17 mouse cellular contexts compared by ENCODE assay signal in the genomic region with DNA sequence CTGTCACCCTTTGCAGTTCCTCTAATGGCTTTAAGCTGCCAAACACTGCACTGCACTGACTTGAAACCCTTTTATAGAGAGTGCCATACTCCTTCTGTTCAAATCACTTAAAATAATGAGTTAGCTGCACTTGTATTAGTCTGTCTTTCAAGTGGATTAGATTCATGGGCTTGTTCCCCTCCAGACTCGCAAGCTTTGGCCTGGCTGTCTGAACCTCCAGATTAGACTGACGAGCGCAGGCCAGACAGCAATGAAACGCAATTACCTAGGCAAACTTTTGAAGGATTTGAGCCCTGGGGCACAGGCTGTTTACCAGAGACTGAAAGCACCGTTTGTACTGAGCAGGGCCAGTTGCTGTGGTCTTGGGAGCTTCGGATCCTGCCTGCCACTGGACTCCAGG.
A peak's percentile ranks its signal among the peaks of the same experiment; 100 is the strongest.
DNase-seq lines count a peak whose midpoint lies in the region; ATAC-seq lines count a peak whose summit lies in the region.
"Had no signal": no experiment of that assay in that cellular context is flagged by ENCODE, and none has a peak within 500 bp of the region (broad histone marks: within the 10 kb centered on the region; RNA-seq: fewer than 3 reads in every experiment).

No protein-coding gene starts in this region.

- no peaks in the 10 kb centered on the region for H3K9me3 ChIP-seq in forebrain, embryonic 10.5 days
- no peaks in the 10 kb centered on the region for H3K9me3 ChIP-seq in forebrain, embryonic 11.5 days (ENCODE audit: control insufficient read depth, low read length)
- H3K9me3 ChIP-seq in embryonic facial prominence, embryonic 15.5 days (replicated peaks): no peaks in the 10 kb centered on the region
- H3K9me3 ChIP-seq in limb, embryonic 10.5 days (replicated peaks): no peaks in the 10 kb centered on the region
- H3K9me3 ChIP-seq: intestine, embryonic 15.5 days had no signal

- H3K36me3 ChIP-seq in forebrain, embryonic 10.5 days (replicated peaks): no peaks in the 10 kb centered on the region
- H3K36me3 ChIP-seq in forebrain, embryonic 11.5 days (ENCODE audit: control insufficient read depth, insufficient read depth, low read length): no peaks in the 10 kb centered on the region
- H3K36me3 ChIP-seq in embryonic facial prominence, embryonic 15.5 days: no peaks in the 10 kb centered on the region
- H3K36me3 ChIP-seq in limb, embryonic 10.5 days: no peaks in the 10 kb centered on the region
- H3K36me3 ChIP-seq: intestine, embryonic 15.5 days had no signal

- H3K27me3 ChIP-seq in forebrain, embryonic 10.5 days (ENCODE audit: poor library complexity, severe bottlenecking): peaks cover 85% of the 10 kb centered on the region
- H3K27me3 ChIP-seq in forebrain, embryonic 11.5 days (ENCODE audit: control insufficient read depth, insufficient read depth, low read length): no peaks in the 10 kb centered on the region; the same call in 1 of the 2 replicates
- H3K27me3 ChIP-seq in embryonic facial prominence, embryonic 15.5 days: no peaks in the 10 kb centered on the region
- H3K27me3 ChIP-seq in limb, embryonic 10.5 days (ENCODE audit: low read depth, poor library complexity, severe bottlenecking): 0 out of 2 replicates have a peak, but pooled peaks cover 17% of the 10 kb centered on the region
- H3K27me3 ChIP-seq: intestine, embryonic 15.5 days had no signal

- H3K4me2 ChIP-seq in forebrain, embryonic 11.5 days (ENCODE audit: low read depth, low read length, severe bottlenecking): no peak overlapping the region
- H3K4me2 ChIP-seq in embryonic facial prominence, embryonic 15.5 days (replicated peaks): 0 out of 2 replicates have a peak overlapping the region, but pooled peaks have one; percentile 15
- H3K4me2 ChIP-seq: intestine, embryonic 15.5 days had no signal

- 18% methylated on average over 6 of the region's 6 CpGs for WGBS in forebrain, embryonic 10.5 days
- WGBS in forebrain, embryonic 11.5 days: 15% methylated on average over 6 of the region's 6 CpGs
- WGBS in embryonic facial prominence, embryonic 15.5 days: 26% methylated on average over 6 of the region's 6 CpGs
- 17% methylated on average over 6 of the region's 6 CpGs for WGBS in limb, embryonic 10.5 days

- intact Hi-C loops in left cerebral cortex, postnatal 10 days (cut with DNase I): no loop called here

- H3K4me1 ChIP-seq in forebrain, embryonic 10.5 days: peaks cover 60% of the 10 kb centered on the region
- H3K4me1 ChIP-seq in forebrain, embryonic 11.5 days (replicated peaks; ENCODE audit: control insufficient read depth, insufficient read depth, low read length): peaks cover 16% of the 10 kb centered on the region; the same call in 1 of the 2 replicates
- peaks cover 44% of the 10 kb centered on the region for H3K4me1 ChIP-seq in embryonic facial prominence, embryonic 15.5 days
- peaks cover 57% of the 10 kb centered on the region for H3K4me1 ChIP-seq in limb, embryonic 10.5 days

- H3K9ac ChIP-seq in forebrain, embryonic 11.5 days (ENCODE audit: low read length): no peak overlapping the region
- H3K9ac ChIP-seq in embryonic facial prominence, embryonic 15.5 days: no peak overlapping the region
- H3K9ac ChIP-seq: intestine, embryonic 15.5 days; liver, postnatal 0 days had no signal

- H3K27ac ChIP-seq in forebrain, embryonic 10.5 days: peak overlapping the region; percentile 27
- H3K27ac ChIP-seq in forebrain, embryonic 11.5 days (ENCODE audit: low read depth, low read length): no peak overlapping the region
- peak overlapping the region; percentile 59 for H3K27ac ChIP-seq in embryonic facial prominence, embryonic 15.5 days (replicated peaks)
- peak overlapping the region; percentile 74 for H3K27ac ChIP-seq in limb, embryonic 10.5 days
- H3K27ac ChIP-seq: heart, adult 2 months; intestine, embryonic 15.5 days; macrophage had no signal

- DNase-seq in forebrain, embryonic 10.5 days (ENCODE audit: extremely low spot score, low spot score): peak; percentile 44
- DNase-seq in forebrain, embryonic 11.5 days (ENCODE audit: low spot score): no peak
- peak; percentile 62 for DNase-seq in embryo, embryonic 10.5 days (ENCODE audit: low spot score)
- peak; percentile 52 for DNase-seq in limb, embryonic 10.5 days (ENCODE audit: low spot score)
- DNase-seq in lung, postnatal 25 days (ENCODE audit: low spot score): no peak
- DNase-seq in kidney, postnatal 14 days: no peak
- no peak for DNase-seq in left cerebral cortex, postnatal 10 days (ENCODE audit: extremely low spot score in 1 of 2, low spot score in 2 of 2)
- DNase-seq: B cell, adult 2 months; cerebellum, adult 11 months; heart, adult 2 months; heart, postnatal 36 days; kidney, postnatal 10 days; liver, postnatal 0 days; thymus, adult 18-20 months had no signal

- ATAC-seq in forebrain, embryonic 11.5 days (replicated peaks; ENCODE audit: low FRiP score): no peak
- ATAC-seq in embryonic facial prominence, embryonic 15.5 days (ENCODE audit: insufficient number of reproducible peaks, low FRiP score, low TSS enrichment, low read depth): no peak
- ATAC-seq: intestine, embryonic 15.5 days; liver, postnatal 0 days had no signal

- H3K4me3 ChIP-seq in forebrain, embryonic 10.5 days: no peak overlapping the region
- H3K4me3 ChIP-seq in forebrain, embryonic 11.5 days (ENCODE audit: low read depth, low read length): no peak overlapping the region
- no peak overlapping the region for H3K4me3 ChIP-seq in embryonic facial prominence, embryonic 15.5 days (replicated peaks)
- no peak overlapping the region for H3K4me3 ChIP-seq in limb, embryonic 10.5 days
- H3K4me3 ChIP-seq: heart, adult 2 months; intestine, embryonic 15.5 days had no signal

Comparison
In these comparisons a context has a peak if more than half of its experiments do, and no peak if none do; other contexts are left out.
1. DNase-seq: peak in forebrain, embryonic 10.5 days (single experiment), embryo, embryonic 10.5 days (single experiment) and limb, embryonic 10.5 days (single experiment); none in forebrain, embryonic 11.5 days (single experiment), lung, postnatal 25 days (single experiment), kidney, postnatal 14 days (single experiment) and left cerebral cortex, postnatal 10 days (0 of 2).